Mouse (Mus musculus) hindbrain, embryonic 13.5 days (tissue): Measurements from ENCODE around the gene Susd6. TPM values are rescaled to one million over a fixed set of nuclear protein-coding genes. Genes with fewer than 3 reads are reported as not detected.

ENCODE experiments used
- ATAC-seq: fragments of 200-750 bp; cut with Nextera tagmentation; 2 replicates; pipeline ENCODE4 v1.8.0; 2017; ENCODE audit warnings: moderate TSS enrichment; ENCODE audit not compliant: low FRiP score
- H3K27ac ChIP-seq: fragments of 300-500 bp; sonication (generic); 2 replicates; pipeline ENCODE4 v1.5.1; 2015; ENCODE audit warnings: inconsistent platforms, mild to moderate bottlenecking, moderate library complexity
- H3K27me3 ChIP-seq: fragments of 300-500 bp; sonication (generic); 2 replicates; pipeline ENCODE4 v1.6.1; 2015; ENCODE audit warnings: mild to moderate bottlenecking, inconsistent platforms
- H3K36me3 ChIP-seq: fragments of 300-500 bp; sonication (generic); 2 replicates; pipeline ENCODE4 v1.6.1; 2015; ENCODE audit warnings: mild to moderate bottlenecking, inconsistent platforms
- H3K4me1 ChIP-seq: fragments of 300-500 bp; sonication (generic); replicated peaks from 2 replicates; pipeline ENCODE4 v1.6.1; 2015; ENCODE audit warnings: inconsistent platforms
- H3K4me2 ChIP-seq: fragments of 300-500 bp; sonication (generic); 2 replicates; pipeline ENCODE4 v1.6.1; 2015; ENCODE audit warnings: inconsistent platforms, mild to moderate bottlenecking, moderate library complexity
- H3K4me3 ChIP-seq: fragments of 300-500 bp; sonication (generic); 2 replicates; pipeline ENCODE4 v1.5.1; 2015; ENCODE audit warnings: mild to moderate bottlenecking, inconsistent platforms
- H3K9ac ChIP-seq: fragments of 300-500 bp; sonication (generic); 2 replicates; pipeline ENCODE4 v1.6.1; 2015; ENCODE audit warnings: mild to moderate bottlenecking, inconsistent platforms
- H3K9me3 ChIP-seq: fragments of 300-500 bp; sonication (generic); 2 replicates; pipeline ENCODE4 v1.6.1; 2016; ENCODE audit warnings: inconsistent platforms
- WGBS: fragments of 180-500 bp; shearing (Covaris S2); methylation state at CpG from one replicate; pipeline ENCODE4 v1.1.7; 2015; 5-methylcytosine and 5-hydroxymethylcytosine counted together
- polyA plus RNA-seq: library from polyadenylated mRNA; unstranded; fragments of >200 nt; fragmentation: Nextera tagmentation; extraction: Ambion mirVana; gene quantifications from 2 replicates; pipeline ENCODE4 v1.2.1, GENCODE M21; 2015

Gene Susd6
- polyA plus RNA-seq, 1 experiment from 2014 or later = 11.4 TPM

DNA sequence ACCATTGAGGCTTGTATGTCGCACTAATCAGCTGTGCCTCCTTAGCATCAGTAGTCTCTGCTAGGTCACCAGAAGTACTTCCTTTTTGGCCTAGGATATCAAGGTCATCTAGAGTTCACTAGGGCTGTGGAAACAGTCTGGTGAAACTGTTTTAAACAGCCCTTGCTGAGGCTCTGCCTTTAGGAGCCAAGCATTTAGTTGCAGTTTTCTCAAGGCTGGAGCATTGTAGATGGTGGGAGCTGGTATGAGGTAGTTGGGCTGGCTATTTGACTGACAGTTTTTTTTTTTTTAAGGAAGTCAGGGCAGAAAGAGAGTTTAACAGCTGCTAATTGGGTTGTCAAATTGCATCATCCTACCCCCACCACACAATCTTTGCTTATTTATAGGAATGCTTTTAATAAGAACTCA, 56.6 kb downstream of the Susd6 start:
- H3K4me3 ChIP-seq = no peak overlapping the region

DNA sequence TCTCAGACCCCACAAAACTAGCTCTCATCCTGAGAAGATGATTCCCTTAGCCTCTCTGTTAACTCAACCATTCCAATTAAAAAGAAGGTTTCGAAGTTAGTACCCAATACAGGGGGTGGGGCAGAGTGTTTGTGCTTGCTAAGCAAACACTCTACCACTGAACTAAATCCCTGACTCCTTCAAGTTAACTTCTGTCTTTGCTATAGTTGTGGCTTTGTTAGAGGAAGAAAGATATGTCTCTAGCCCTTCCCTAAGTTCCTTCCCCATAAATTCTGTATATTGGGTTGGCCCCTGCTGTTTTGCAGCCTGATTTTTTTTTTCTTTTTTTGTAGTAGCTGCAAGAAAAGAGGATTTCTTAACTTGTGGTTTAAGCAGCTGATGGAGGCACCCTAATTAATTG, 61.7 kb downstream of the Susd6 start:
- WGBS = 89% methylated on average over 1 of the region's 1 CpGs
- Histone ChIP-seq H3K27ac (no peak overlapping the region), H3K9me3 (no peaks in the 10 kb centered on the region), H3K4me2 (no peak overlapping the region), H3K27me3 (no peaks in the 10 kb centered on the region), H3K36me3 (no peaks in the 10 kb centered on the region), H3K4me3 (no peak overlapping the region), H3K4me1 (peaks cover 15% of the 10 kb centered on the region), H3K9ac (no peak overlapping the region)
- ATAC-seq = no peak

More for the DNA sequence above, 56.6 kb downstream of the Susd6 start:
- 90% methylated on average over 1 of the region's 1 CpGs for WGBS
- Histone ChIP-seq H3K9me3 (no peaks in the 10 kb centered on the region), H3K36me3 (no peaks in the 10 kb centered on the region), H3K27me3 (no peaks in the 10 kb centered on the region), H3K4me2 (no peak overlapping the region), H3K27ac (no peak overlapping the region), H3K9ac (no peak overlapping the region), H3K4me1 (peaks cover 25% of the 10 kb centered on the region)
- no peak for ATAC-seq

DNA sequence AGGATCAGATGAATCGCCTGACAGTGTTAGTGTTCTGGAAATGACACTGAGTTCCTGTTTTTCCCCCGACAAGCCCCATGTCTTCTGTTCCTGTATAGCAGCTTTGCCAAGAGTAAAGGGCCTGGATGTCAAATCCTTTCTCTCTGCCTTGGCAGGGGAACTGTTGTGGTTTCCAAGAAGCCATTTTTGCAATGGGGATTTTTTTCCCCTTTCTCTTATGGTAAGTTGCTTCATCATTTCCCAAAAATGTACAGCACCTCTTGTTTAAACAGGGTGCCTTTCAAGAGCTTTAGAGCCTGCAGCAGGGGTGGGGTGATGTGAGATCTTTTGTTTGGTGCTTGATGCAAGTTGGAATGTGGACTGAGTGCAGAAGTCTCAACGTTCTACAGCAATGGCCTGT, 63.4 kb downstream of the Susd6 start:
- Histone ChIP-seq H3K4me2 (no peak overlapping the region), H3K4me1 (peaks cover 31% of the 10 kb centered on the region), H3K36me3 (no peaks in the 10 kb centered on the region), H3K4me3 (no peak overlapping the region), H3K27me3 (no peaks in the 10 kb centered on the region), H3K27ac (no peak overlapping the region), H3K9ac (no peak overlapping the region), H3K9me3 (no peaks in the 10 kb centered on the region)
- 74% methylated on average over 3 of the region's 3 CpGs for WGBS
- no peak for ATAC-seq

DNA sequence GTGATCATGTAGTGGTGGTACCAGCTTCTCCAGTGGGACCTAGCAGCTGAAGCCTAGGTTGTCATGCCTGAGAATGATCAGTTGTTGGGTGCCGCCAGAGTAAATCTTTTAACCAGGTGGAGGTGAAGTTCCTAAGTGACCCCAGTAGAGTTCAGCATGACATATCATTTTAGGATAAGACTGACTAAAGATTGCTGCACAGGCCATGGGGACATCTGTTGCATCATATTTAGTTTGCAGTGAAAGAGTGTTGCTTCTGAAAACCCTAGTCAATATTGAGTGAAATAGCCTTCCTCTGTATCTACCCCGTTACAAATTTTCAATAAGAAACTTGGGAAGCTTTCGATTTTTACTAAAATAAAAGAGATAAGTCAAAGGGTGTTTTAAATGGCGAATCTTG, 64.4 kb downstream of the Susd6 start:
- H3K9ac ChIP-seq = no peak overlapping the region
- peaks cover 35% of the 10 kb centered on the region for H3K4me1 ChIP-seq
- no peak overlapping the region for H3K4me3 ChIP-seq
- H3K36me3 ChIP-seq = no peaks in the 10 kb centered on the region
- WGBS = 96% methylated on average over 4 of the region's 4 CpGs
- H3K27ac ChIP-seq = no peak overlapping the region
- no peaks in the 10 kb centered on the region for H3K27me3 ChIP-seq
- H3K4me2 ChIP-seq = no peak overlapping the region
- H3K9me3 ChIP-seq = no peaks in the 10 kb centered on the region
- ATAC-seq = no peak

DNA sequence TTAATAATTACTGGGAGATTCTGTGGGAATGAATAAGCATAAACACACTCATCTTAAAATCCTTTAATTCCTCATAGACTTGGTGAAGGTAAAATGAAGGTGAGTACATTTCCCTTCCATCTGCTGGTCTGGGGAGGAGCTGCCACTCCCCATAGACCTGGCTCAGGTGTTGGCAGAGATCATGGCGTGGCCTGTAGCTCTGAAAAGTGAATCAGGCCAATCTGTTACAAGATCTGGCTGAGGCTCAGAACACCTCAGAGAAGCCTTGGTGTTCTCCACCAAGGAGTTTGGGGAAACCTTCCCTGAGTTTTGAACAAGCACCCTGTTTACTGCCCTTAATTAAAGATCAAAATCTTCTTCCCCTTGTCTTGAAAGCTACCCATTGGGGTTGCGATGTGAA, 64.8 kb downstream of the Susd6 start:
- Histone ChIP-seq H3K4me3 (no peak overlapping the region), H3K27ac (no peak overlapping the region), H3K9me3 (no peaks in the 10 kb centered on the region), H3K4me2 (no peak overlapping the region), H3K9ac (no peak overlapping the region), H3K4me1 (peaks cover 35% of the 10 kb centered on the region), H3K27me3 (no peaks in the 10 kb centered on the region), H3K36me3 (no peaks in the 10 kb centered on the region)
- no peak for ATAC-seq
- 83% methylated on average over 2 of the region's 2 CpGs for WGBS

DNA sequence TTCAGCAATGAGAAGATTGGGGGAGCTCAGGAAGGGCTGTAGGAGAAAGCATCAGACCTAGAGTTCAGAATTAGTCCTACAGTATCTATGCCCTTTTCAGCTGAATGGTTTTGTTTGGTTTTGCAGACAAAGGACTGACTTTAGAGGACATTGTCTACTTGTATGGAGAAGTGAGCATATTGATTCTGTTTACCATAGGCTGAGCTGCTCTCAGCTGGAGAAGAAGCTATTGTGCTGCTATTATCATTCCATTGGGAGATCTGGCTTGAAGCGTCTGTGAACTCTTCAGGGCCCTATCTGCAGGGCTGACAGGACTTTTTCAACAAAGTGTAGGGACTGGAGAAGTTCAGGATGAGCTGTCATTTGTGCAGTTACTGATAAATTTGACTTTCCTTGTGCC, 65.3 kb downstream of the Susd6 start:
- no peak overlapping the region for H3K9ac ChIP-seq
- peaks cover 35% of the 10 kb centered on the region for H3K4me1 ChIP-seq
- 0% methylated on average over 1 of the region's 1 CpGs for WGBS
- no peak overlapping the region for H3K4me2 ChIP-seq
- no peaks in the 10 kb centered on the region for H3K27me3 ChIP-seq
- no peaks in the 10 kb centered on the region for H3K9me3 ChIP-seq
- H3K36me3 ChIP-seq = no peaks in the 10 kb centered on the region
- ATAC-seq = no peak
- H3K4me3 ChIP-seq = no peak overlapping the region
- H3K27ac ChIP-seq = no peak overlapping the region

DNA sequence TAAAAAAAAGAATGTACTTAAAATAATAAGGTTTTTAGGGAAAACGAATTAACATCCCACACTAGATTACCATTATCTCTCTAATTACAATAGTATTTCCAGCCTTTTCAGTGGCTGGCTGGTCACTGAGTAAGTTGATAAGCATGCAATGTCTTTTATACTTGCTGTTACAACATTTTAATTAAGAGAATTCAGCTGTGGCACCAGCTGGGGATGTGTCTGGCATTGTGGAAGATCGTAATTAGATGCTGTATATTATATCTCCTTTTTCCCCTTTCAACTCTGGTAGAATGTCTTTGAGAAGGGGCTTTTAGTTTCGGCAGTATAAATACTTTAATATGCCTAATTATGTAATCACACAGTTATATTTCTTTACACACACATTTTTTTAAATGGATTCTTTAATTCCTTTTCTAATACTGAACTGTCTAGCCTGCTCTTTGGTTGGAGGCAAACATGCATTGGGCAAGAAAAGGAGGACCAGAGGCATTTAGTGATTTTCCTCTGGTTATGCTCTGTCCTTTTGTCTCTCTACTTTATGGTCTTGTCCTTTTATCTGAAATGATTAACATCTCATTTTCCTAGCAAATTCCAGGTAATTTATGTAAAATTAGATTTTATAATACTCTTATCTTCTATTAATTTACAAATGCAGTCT, 67.5 kb downstream of the Susd6 start:
- peaks cover 45% of the 10 kb centered on the region for H3K4me1 ChIP-seq
- no peak overlapping the region for H3K4me2 ChIP-seq
- H3K9ac ChIP-seq = no peak overlapping the region
- no peaks in the 10 kb centered on the region for H3K36me3 ChIP-seq
- no peaks in the 10 kb centered on the region for H3K27me3 ChIP-seq
- WGBS = 27% methylated on average over 3 of the region's 3 CpGs
- H3K4me3 ChIP-seq = no peak overlapping the region
- no peaks in the 10 kb centered on the region for H3K9me3 ChIP-seq
- peak; percentile 74; the same call in 1 of the 2 replicates for ATAC-seq
- H3K27ac ChIP-seq = peak overlapping the region; percentile 55; the same call in 1 of the 2 replicates

DNA sequence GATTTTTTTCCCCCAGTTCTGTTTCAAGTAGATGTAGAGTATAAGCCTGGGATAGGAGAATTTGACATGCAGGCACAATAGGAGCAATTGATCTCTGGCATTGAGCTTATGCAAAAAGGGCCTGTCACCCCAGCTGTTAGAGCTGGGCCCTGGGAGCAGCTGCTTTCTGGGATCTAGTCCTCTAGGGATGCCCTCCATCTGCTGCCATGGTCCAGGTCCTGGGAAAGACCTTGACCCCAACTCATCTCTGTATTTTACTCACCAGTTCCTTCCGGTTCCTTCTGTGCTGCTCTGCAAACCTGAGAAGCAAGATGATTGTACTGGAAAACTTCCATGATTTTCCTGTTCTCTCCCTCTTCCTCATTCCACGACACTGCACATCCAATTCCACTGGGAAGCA, 68.0 kb downstream of the Susd6 start:
- Histone ChIP-seq H3K4me1 (peaks cover 47% of the 10 kb centered on the region), H3K9ac (0 out of 2 replicates have a peak overlapping the region, but pooled peaks have one; percentile 14), H3K4me3 (no peak overlapping the region), H3K9me3 (no peaks in the 10 kb centered on the region), H3K27me3 (no peaks in the 10 kb centered on the region), H3K4me2 (no peak overlapping the region), H3K36me3 (no peaks in the 10 kb centered on the region), H3K27ac (peak overlapping the region; percentile 73)
- WGBS = 36% methylated on average over 2 of the region's 2 CpGs
- no peak for ATAC-seq

DNA sequence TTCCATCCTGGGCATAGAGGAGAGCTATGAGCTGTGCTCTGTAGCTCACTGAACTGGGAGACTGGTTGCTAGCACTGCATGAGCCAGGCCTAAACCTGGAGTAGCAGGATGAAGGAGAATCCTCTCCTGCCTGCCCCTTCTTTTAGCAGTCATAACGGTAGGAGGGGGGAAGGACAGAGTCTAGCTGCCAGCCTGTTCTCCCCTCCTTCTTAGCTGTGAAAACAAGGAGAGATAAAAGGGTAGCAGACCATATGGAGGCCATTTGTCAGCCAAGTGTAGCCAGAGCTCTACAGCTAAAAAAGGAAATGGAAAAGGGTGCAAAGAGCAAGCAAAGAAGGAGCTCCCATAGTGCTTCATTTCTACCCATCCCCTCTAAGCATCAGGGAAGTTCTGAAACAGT, 71.6 kb downstream of the Susd6 start:
- H3K27ac ChIP-seq = no peak overlapping the region
- peaks cover 35% of the 10 kb centered on the region for H3K4me1 ChIP-seq
- no peak overlapping the region for H3K4me3 ChIP-seq
- H3K9ac ChIP-seq = no peak overlapping the region
- H3K9me3 ChIP-seq = no peaks in the 10 kb centered on the region
- ATAC-seq = no peak
- no peak overlapping the region for H3K4me2 ChIP-seq
- no peaks in the 10 kb centered on the region for H3K36me3 ChIP-seq
- no peaks in the 10 kb centered on the region for H3K27me3 ChIP-seq
- 0% methylated on average over 1 of the region's 1 CpGs for WGBS

DNA sequence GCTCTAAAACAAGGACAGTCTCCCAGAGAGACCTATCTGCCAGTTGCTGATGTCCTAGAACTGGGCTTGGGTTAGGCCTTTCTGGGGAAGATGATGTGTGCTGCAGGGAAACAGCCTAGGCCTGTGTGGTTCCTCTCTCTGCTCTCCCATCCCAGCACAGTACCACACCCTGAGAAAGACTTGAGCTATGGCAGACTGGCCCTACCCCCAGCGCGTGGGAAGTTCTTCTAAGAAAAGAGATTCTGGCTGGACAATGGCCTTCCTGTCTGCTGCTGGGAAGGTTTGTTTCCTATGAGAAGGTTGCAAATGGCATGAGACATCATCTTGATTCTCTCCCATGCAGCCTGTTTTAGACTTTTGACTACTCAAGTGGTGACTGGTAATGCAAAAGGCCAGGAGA, 73.1 kb downstream of the Susd6 start:
- WGBS = 70% methylated on average over 2 of the region's 2 CpGs
- ATAC-seq = no peak

DNA sequence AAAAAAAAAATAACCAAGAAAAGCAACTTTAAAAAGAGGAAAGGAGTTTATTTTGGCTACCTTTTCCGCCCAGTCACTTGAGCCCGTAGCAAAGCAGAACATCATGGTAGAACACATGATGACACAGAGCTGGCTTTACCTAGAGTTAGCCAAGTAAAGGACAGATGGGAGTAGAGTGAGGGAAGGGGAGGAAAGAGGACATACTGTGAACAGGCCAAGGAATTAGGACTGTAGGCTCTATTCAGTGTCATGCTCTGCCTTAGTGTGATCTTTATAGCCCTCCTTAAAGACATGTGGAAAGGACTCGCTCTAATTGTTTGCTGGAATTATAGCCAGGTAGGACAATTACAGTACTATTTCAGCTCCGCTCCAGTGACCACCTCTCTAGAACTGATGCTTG, 74.9 kb downstream of the Susd6 start:
- no peaks in the 10 kb centered on the region for H3K9me3 ChIP-seq
- H3K9ac ChIP-seq = no peak overlapping the region
- H3K27ac ChIP-seq = no peak overlapping the region
- 94% methylated on average over 4 of the region's 4 CpGs for WGBS
- no peak for ATAC-seq
- H3K36me3 ChIP-seq = peaks cover 4% of the 10 kb centered on the region; the same call in 1 of the 2 replicates
- no peak overlapping the region for H3K4me2 ChIP-seq
- H3K27me3 ChIP-seq = no peaks in the 10 kb centered on the region
- peaks cover 13% of the 10 kb centered on the region for H3K4me1 ChIP-seq
- no peak overlapping the region for H3K4me3 ChIP-seq

More for the DNA sequence above, 73.1 kb downstream of the Susd6 start:
- no peaks in the 10 kb centered on the region for H3K9me3 ChIP-seq
- H3K9ac ChIP-seq = no peak overlapping the region
- no peak overlapping the region for H3K4me2 ChIP-seq
- H3K27ac ChIP-seq = 0 out of 2 replicates have a peak overlapping the region, but pooled peaks have one; percentile 31
- no peaks in the 10 kb centered on the region for H3K36me3 ChIP-seq
- no peak overlapping the region for H3K4me3 ChIP-seq
- peaks cover 21% of the 10 kb centered on the region for H3K4me1 ChIP-seq
- no peaks in the 10 kb centered on the region for H3K27me3 ChIP-seq

DNA sequence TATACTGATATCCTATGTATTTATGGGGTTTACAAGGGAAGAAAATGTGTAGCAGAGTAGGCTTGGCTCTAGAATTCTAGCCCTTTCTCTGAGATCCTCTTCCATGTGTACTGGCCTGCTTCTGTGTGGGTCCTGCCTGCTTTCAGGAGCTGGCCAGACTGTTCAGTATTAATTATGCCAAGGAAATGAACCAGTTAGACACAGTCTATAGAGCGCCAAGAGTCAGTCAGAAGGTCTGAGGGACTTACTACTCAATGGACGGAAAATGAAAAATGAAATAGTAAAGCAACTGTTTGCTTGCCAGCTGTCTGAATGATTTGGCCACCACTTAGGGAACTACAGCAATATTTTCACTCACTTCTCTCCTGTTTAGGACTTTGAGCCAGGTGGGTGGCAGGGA, 75.7 kb downstream of the Susd6 start:
- no peaks in the 10 kb centered on the region for H3K27me3 ChIP-seq
- no peak overlapping the region for H3K27ac ChIP-seq
- ATAC-seq = no peak
- no peak overlapping the region for H3K4me3 ChIP-seq
- H3K9me3 ChIP-seq = no peaks in the 10 kb centered on the region
- H3K4me2 ChIP-seq = no peak overlapping the region
- H3K9ac ChIP-seq = no peak overlapping the region
- peaks cover 8% of the 10 kb centered on the region; the same call in 1 of the 2 replicates for H3K36me3 ChIP-seq
- WGBS = 72% methylated on average over 2 of the region's 2 CpGs
- peaks cover 13% of the 10 kb centered on the region for H3K4me1 ChIP-seq

DNA sequence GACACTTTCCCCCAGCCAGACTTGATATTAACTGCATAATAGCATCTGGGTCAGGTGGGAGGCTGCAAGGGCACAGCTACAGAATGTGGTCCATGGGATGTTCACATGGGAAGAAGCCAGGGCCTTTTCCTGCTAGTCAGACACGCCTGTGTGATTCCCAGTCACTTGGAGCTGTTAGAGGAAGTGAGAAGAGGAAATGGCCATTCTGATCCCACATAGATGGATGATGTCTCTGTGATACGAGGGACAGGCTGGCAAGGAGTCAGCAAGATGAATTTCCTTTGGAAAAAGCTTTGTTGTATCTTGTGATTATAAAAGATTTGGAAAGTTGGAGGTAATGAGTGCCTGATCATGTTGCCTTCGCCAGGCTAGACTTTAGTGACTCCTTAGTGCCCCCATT, 76.8 kb downstream of the Susd6 start:
- peaks cover 6% of the 10 kb centered on the region for H3K4me1 ChIP-seq
- H3K27ac ChIP-seq = no peak overlapping the region
- H3K9me3 ChIP-seq = no peaks in the 10 kb centered on the region
- no peak for ATAC-seq
- H3K9ac ChIP-seq = no peak overlapping the region
- no peak overlapping the region for H3K4me2 ChIP-seq
- H3K36me3 ChIP-seq = peaks cover 8% of the 10 kb centered on the region; the same call in 1 of the 2 replicates
- no peaks in the 10 kb centered on the region for H3K27me3 ChIP-seq
- WGBS = 92% methylated on average over 3 of the region's 3 CpGs
- H3K4me3 ChIP-seq = no peak overlapping the region
